Mouse (Mus musculus) liver, adult 2 months (tissue): ENCODE data around the gene Ccdc136. TPM values are rescaled to one million over a fixed set of nuclear protein-coding genes. Genes with fewer than 3 reads are reported as not detected.

Experiments
- DNase-seq: peaks from one replicate; pipeline ENCODE4 v3.0.0-alpha.2; 2011; ENCODE audit warnings: low read depth, low spot score; ENCODE audit errors: extremely low read depth
- H3K27ac ChIP-seq: fragments of 200-500 bp; replicated peaks from 2 replicates; pipeline ENCODE4 v1.5.1; 2012; ENCODE audit warnings: low read depth, mild to moderate bottlenecking, control low read depth, inconsistent platforms, low read length; ENCODE audit not compliant: insufficient read depth
- H3K27me3 ChIP-seq: fragments of 200-500 bp; 2 replicates; pipeline ENCODE4 v1.6.1; 2012; ENCODE audit warnings: mild to moderate bottlenecking, moderate library complexity, low read length, inconsistent platforms; ENCODE audit not compliant: control insufficient read depth, insufficient read depth
- H3K36me3 ChIP-seq: fragments of 200-500 bp; 2 replicates; pipeline ENCODE4 v1.6.1; 2012; ENCODE audit warnings: low read length, inconsistent platforms; ENCODE audit not compliant: control insufficient read depth, insufficient read depth
- H3K4me1 ChIP-seq: fragments of 200-500 bp; 2 replicates; pipeline ENCODE4 v1.6.1; 2011; ENCODE audit warnings: low read length; ENCODE audit not compliant: control insufficient read depth, insufficient read depth
- H3K4me3 ChIP-seq: fragments of 200-500 bp; 2 replicates; pipeline ENCODE4 v1.5.1; 2011; ENCODE audit warnings: low read depth, mild to moderate bottlenecking, control low read depth, low read length, moderate library complexity; ENCODE audit not compliant: insufficient read depth
- H3K79me2 ChIP-seq: fragments of 200-500 bp; 2 replicates; pipeline ENCODE4 v1.6.1; 2012; ENCODE audit warnings: inconsistent platforms, mild to moderate bottlenecking, low read length, moderate library complexity; ENCODE audit not compliant: control insufficient read depth, insufficient read depth
- H3K9ac ChIP-seq: fragments of 200-500 bp; 2 replicates; pipeline ENCODE4 v1.6.1; 2012; ENCODE audit warnings: low read depth, mild to moderate bottlenecking, control low read depth, inconsistent platforms, low read length
- CTCF ChIP-seq: fragments of 200-500 bp; IDR thresholded peaks from 2 replicates; pipeline ENCODE4 v1.5.1; 2011; ENCODE audit warnings: low read depth, low read length, control low read depth
- POLR2A ChIP-seq: fragments of 200-500 bp; IDR thresholded peaks from 2 replicates; pipeline ENCODE4 v1.6.1; 2011; ENCODE audit warnings: low read length, control low read depth; ENCODE audit not compliant: insufficient read depth; ENCODE audit errors: extremely low read depth
- WGBS: fragments of 180-500 bp; shearing (Covaris S2); methylation state at CpG from one replicate; pipeline ENCODE4 v1.1.7; 2018; 5-methylcytosine and 5-hydroxymethylcytosine counted together
- polyA plus RNA-seq: library from polyadenylated mRNA; depleted of rRNA; stranded (reverse); fragments of >200 nt; gene quantifications from 2 replicates; pipeline ENCODE4 v1.2.3, GENCODE M21; 2012
- total RNA-seq: library from RNA; depleted of rRNA; stranded (reverse); fragments of >200 nt; gene quantifications from 2 replicates; pipeline ENCODE4 v1.2.3, GENCODE M21; 2014

Ccdc136 gene
- total and polyA plus RNA-seq, 2 experiments = 0.09 to 0.34 TPM

GRCm38 (mm10) chr6:29432676-29433037 lies 36.5 kb downstream of the Ccdc136 start:
- no peak for TF ChIP-seq CTCF
- no peak for TF ChIP-seq POLR2A

DNA sequence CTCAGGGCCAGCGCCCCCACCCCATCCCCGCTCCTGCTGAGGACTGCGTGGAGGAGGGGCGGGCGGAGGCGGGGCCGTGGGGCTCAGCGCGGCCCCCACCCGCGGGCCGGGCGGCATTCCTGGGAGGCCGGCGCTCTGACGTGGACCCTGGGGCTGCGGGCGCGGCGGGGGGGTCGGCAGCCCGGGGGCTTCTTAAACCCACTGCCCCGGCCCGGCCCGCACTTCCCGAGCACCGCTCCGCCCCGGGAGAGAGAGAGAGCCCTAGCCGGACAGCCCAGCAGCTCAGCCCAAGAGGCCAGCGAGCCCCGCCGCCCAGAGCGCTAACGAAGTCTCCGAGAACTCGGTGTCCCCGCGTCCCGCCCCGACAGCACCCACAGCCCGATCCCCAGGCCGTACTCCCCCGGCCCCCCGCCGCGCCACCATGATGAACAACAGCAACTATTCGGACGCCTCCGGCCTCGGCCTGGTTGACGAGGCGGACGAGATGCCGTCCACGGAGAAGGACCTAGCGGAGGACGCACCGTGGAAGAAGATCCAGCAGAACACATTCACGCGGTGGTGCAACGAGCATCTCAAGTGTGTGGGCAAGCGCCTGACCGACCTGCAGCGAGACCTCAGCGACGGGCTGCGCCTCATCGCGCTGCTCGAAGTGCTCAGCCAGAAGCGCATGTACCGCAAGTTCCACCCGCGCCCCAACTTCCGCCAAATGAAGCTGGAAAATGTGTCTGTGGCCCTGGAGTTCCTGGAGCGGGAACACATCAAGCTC lies 37.1 kb downstream of the Ccdc136 start, which contains the start of gene Flnc:
TSS of gene Flnc (plus strand) at position 219 of the 766 bp plus-strand sequence.
- Histone ChIP-seq H3K79me2 (no peaks in the 10 kb centered on the region), H3K4me1 (no peaks in the 10 kb centered on the region; the same call in 1 of the 2 replicates), H3K9ac (no peak within 1 kb of the TSS), H3K27me3 (peaks cover 14% of the 10 kb centered on the region), H3K36me3 (no peaks in the 10 kb centered on the region), H3K4me3 (peak within 1 kb of the TSS; percentile 29; the same call in 1 of the 2 replicates), H3K27ac (no peak within 1 kb of the TSS)
- no peak for TF ChIP-seq CTCF
- no peak for TF ChIP-seq POLR2A
- no peak for DNase-seq
- 2% methylated on average over 65 of the region's 77 CpGs for WGBS

More at GRCm38 (mm10) chr6:29432676-29433037, 36.5 kb downstream of the Ccdc136 start:
- no peaks in the 10 kb centered on the region for H3K36me3 ChIP-seq
- H3K79me2 ChIP-seq = no peaks in the 10 kb centered on the region
- H3K27ac ChIP-seq = no peak overlapping the region
- DNase-seq = no peak
- no peaks in the 10 kb centered on the region; the same call in 1 of the 2 replicates for H3K4me1 ChIP-seq
- H3K9ac ChIP-seq = no peak overlapping the region
- H3K4me3 ChIP-seq = no peak overlapping the region; the same call in 1 of the 2 replicates
- peaks cover 14% of the 10 kb centered on the region for H3K27me3 ChIP-seq

GRCm38 (mm10) chr6:29433804-29434795 lies 38.0 kb downstream of the Ccdc136 start:
- Histone ChIP-seq H3K4me3 (peak overlapping the region; percentile 29; the same call in 1 of the 2 replicates), H3K9ac (no peak overlapping the region), H3K27ac (no peak overlapping the region), H3K79me2 (no peaks in the 10 kb centered on the region), H3K36me3 (no peaks in the 10 kb centered on the region), H3K4me1 (no peaks in the 10 kb centered on the region; the same call in 1 of the 2 replicates), H3K27me3 (peaks cover 14% of the 10 kb centered on the region)
- 10% methylated on average over 27 of the region's 27 CpGs for WGBS
- TF ChIP-seq CTCF (no peak), POLR2A (no peak)
- no peak for DNase-seq

DNA sequence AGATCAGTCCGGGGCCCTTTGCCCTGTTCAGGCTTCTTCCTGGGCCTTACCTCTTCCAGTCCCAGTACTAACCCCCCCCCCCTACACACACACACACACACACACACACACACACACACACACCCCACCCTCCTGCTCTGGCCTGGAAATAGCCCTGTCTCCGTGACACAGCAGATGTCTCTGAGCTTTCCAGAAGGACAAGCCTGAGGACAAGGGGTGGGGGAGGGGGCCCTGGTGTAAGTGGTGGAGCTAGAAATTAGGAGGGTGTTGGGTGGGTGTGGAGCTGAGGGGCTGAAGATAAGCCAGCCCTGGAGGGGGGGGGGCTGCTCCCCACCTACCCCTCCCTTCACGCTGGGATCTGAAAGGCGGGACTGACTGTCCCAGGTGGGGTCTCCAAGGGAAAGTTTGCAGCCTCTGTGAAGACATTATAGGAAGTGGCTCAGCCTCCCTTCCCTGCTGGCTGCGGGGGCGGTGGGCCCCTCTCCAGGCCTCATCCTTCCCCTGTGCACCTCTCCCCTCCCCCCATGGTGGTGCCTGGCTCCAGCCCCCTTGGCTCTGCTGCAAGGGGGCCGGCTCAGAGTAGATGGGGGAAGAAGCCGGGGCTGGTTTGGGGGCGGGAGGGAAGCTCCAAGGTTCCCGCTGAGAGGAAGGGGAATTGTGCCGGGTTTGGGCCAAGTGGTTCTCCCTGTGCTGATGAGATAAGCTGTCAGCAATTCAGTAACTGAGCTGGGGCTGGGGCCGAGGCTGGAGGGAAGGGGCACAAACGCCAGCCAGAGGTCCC lies 39.0 kb downstream of the Ccdc136 start:
- H3K27me3 ChIP-seq = peaks cover 14% of the 10 kb centered on the region

DNA sequence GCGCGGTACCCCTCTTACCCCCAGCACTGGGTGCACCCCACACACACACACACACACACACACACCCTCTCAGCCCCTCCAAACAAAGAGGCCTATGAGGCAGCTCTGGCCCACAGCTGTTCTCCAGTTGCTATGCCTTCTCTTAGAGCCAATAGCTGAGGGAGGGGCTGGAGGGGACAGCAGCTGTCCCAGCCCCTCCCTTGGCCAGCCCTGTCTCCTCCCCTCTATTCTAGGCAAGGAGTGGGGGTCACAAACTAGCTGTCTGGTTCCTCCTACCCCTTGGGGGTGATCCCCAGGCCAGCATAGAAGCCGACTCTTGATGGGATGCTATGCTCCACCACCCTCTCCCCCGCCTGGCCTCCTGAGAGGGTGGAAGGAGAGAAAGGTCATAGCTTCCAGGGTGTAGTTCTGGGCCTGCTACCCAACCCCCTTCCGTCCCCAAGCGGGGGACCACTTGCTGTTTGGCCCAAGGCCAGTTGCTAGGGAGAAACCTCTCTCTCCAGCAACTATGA lies 39.9 kb downstream of the Ccdc136 start:
- Histone ChIP-seq H3K4me1 (no peaks in the 10 kb centered on the region; the same call in 1 of the 2 replicates), H3K79me2 (no peaks in the 10 kb centered on the region), H3K4me3 (no peak overlapping the region), H3K27me3 (peaks cover 14% of the 10 kb centered on the region), H3K9ac (no peak overlapping the region), H3K27ac (no peak overlapping the region), H3K36me3 (no peaks in the 10 kb centered on the region)
- TF ChIP-seq POLR2A (no peak), CTCF (no peak)
- DNase-seq = no peak
- WGBS = 57% methylated on average over 6 of the region's 6 CpGs

More for the DNA sequence above, 39.0 kb downstream of the Ccdc136 start:
- H3K36me3 ChIP-seq = no peaks in the 10 kb centered on the region
- H3K27ac ChIP-seq = no peak overlapping the region
- DNase-seq = no peak
- no peak for TF ChIP-seq POLR2A
- no peak for TF ChIP-seq CTCF
- H3K79me2 ChIP-seq = no peaks in the 10 kb centered on the region
- H3K9ac ChIP-seq = no peak overlapping the region
- no peak overlapping the region for H3K4me3 ChIP-seq
- WGBS = 30% methylated on average over 13 of the region's 13 CpGs
- no peaks in the 10 kb centered on the region; the same call in 1 of the 2 replicates for H3K4me1 ChIP-seq
